19 mouse cellular contexts compared by ENCODE assay signal in genomic region chr8:66392900-66393299, GRCm38 (mm10).
DNase-seq lines count a peak whose midpoint lies in the region; ATAC-seq and TF ChIP-seq lines count a peak whose summit lies in the region.
"Had no signal": no experiment of that assay in that cellular context is flagged by ENCODE, and none has a peak within 500 bp of the region (broad histone marks: within the 10 kb centered on the region; RNA-seq: fewer than 3 reads in every experiment).

No protein-coding gene starts in this region.

- no peak overlapping the region for H3K27ac ChIP-seq in liver, adult 2 months (replicated peaks; ENCODE audit: insufficient read depth, low read depth, low read length)
- no peak overlapping the region for H3K27ac ChIP-seq in liver, embryonic 12.5 days
- H3K27ac ChIP-seq in macrophage, result 0 out of 2 replicates have a peak overlapping the region, but pooled peaks have one; percentile 0
- no peak overlapping the region for H3K27ac ChIP-seq in limb, embryonic 10.5 days
- H3K27ac ChIP-seq: embryonic facial prominence, embryonic 10.5 days; forebrain, embryonic 13.5 days; heart, embryonic 15.5 days; hindbrain, embryonic 15.5 days had no signal

- peak; percentile 10 for DNase-seq in liver, adult 2 months (ENCODE audit: extremely low read depth, low read depth, low spot score)
- peak; percentile 52 to 59 for DNase-seq in spleen, postnatal 36 days (ENCODE audit: low spot score in 2 of 2)
- no peak for DNase-seq in spleen, adult 12 weeks (ENCODE audit: low spot score)
- DNase-seq in limb, embryonic 10.5 days (ENCODE audit: low spot score), result no peak
- DNase-seq in layer of hippocampus, postnatal 10 days (ENCODE audit: low spot score in 2 of 2), result no peak
- DNase-seq: adrenal gland, adult 2 months; adrenal gland, postnatal 25 days; cerebellum, adult 18-20 months; cerebellum, adult 9-11 months; cerebellum, postnatal 36 days; forebrain, postnatal 0 days; gastrocnemius, postnatal 14 days had no signal

- no peaks in the 10 kb centered on the region for H3K9me3 ChIP-seq in liver, embryonic 12.5 days (replicated peaks)
- no peaks in the 10 kb centered on the region for H3K9me3 ChIP-seq in limb, embryonic 10.5 days (replicated peaks)
- H3K9me3 ChIP-seq: embryonic facial prominence, embryonic 10.5 days; forebrain, embryonic 13.5 days; heart, embryonic 15.5 days; hindbrain, embryonic 15.5 days had no signal

- no peak for ATAC-seq in liver, embryonic 12.5 days
- ATAC-seq: forebrain, embryonic 13.5 days; forebrain, postnatal 0 days had no signal

- no peak overlapping the region for H3K4me3 ChIP-seq in liver, adult 2 months (ENCODE audit: insufficient read depth, low read depth, low read length)
- H3K4me3 ChIP-seq in liver, embryonic 12.5 days, result no peak overlapping the region
- H3K4me3 ChIP-seq in macrophage (ENCODE audit: inconsistent target), result no peak overlapping the region
- H3K4me3 ChIP-seq in limb, embryonic 10.5 days, result no peak overlapping the region
- H3K4me3 ChIP-seq: embryonic facial prominence, embryonic 10.5 days; forebrain, embryonic 13.5 days; heart, embryonic 15.5 days; hindbrain, embryonic 15.5 days had no signal

- no peaks in the 10 kb centered on the region for H3K79me2 ChIP-seq in liver, adult 2 months (ENCODE audit: control insufficient read depth, insufficient read depth, low read length)
- peaks cover 97% of the 10 kb centered on the region; the same call in 1 of the 2 replicates for H3K79me2 ChIP-seq in macrophage (ENCODE audit: inconsistent target)

- H3K9ac ChIP-seq in liver, adult 2 months (ENCODE audit: low read depth, low read length), result no peak overlapping the region
- H3K9ac ChIP-seq in liver, embryonic 12.5 days, result no peak overlapping the region
- H3K9ac ChIP-seq: forebrain, embryonic 13.5 days; forebrain, postnatal 0 days; heart, embryonic 15.5 days; hindbrain, embryonic 15.5 days had no signal

- no peak overlapping the region for H3K4me2 ChIP-seq in liver, embryonic 12.5 days
- H3K4me2 ChIP-seq: forebrain, embryonic 13.5 days; heart, embryonic 11.5 days; heart, embryonic 15.5 days; hindbrain, embryonic 15.5 days had no signal

- no peak for TF ChIP-seq POLR2A in liver, adult 2 months (IDR thresholded peaks at IDR 0.05; ENCODE audit: extremely low read depth, insufficient read depth, low read length)

- no peaks in the 10 kb centered on the region for H3K4me1 ChIP-seq in liver, adult 2 months (ENCODE audit: control insufficient read depth, insufficient read depth, low read length)
- H3K4me1 ChIP-seq in liver, embryonic 12.5 days, result no peaks in the 10 kb centered on the region
- H3K4me1 ChIP-seq in limb, embryonic 10.5 days, result no peaks in the 10 kb centered on the region
- H3K4me1 ChIP-seq: embryonic facial prominence, embryonic 10.5 days; forebrain, embryonic 13.5 days; heart, embryonic 15.5 days; hindbrain, embryonic 15.5 days had no signal

- no peaks in the 10 kb centered on the region for H3K27me3 ChIP-seq in liver, adult 2 months (ENCODE audit: control insufficient read depth, insufficient read depth, low read length)
- no peaks in the 10 kb centered on the region for H3K27me3 ChIP-seq in liver, embryonic 12.5 days (replicated peaks)
- no peaks in the 10 kb centered on the region for H3K27me3 ChIP-seq in limb, embryonic 10.5 days (ENCODE audit: low read depth, poor library complexity, severe bottlenecking)
- H3K27me3 ChIP-seq: forebrain, embryonic 13.5 days; heart, embryonic 15.5 days; hindbrain, embryonic 15.5 days had no signal

- no peak for TF ChIP-seq CTCF in liver, adult 2 months (IDR thresholded peaks at IDR 0.05; ENCODE audit: low read depth, low read length)

- H3K36me3 ChIP-seq in liver, adult 2 months (ENCODE audit: control insufficient read depth, insufficient read depth, low read length), result no peaks in the 10 kb centered on the region
- H3K36me3 ChIP-seq in liver, embryonic 12.5 days, result no peaks in the 10 kb centered on the region
- peaks cover 27% of the 10 kb centered on the region; the same call in 1 of the 2 replicates for H3K36me3 ChIP-seq in macrophage (ENCODE audit: inconsistent target)
- H3K36me3 ChIP-seq in limb, embryonic 10.5 days, result no peaks in the 10 kb centered on the region
- H3K36me3 ChIP-seq: embryonic facial prominence, embryonic 10.5 days; heart, embryonic 15.5 days; hindbrain, embryonic 15.5 days had no signal

Comparison
In these comparisons a context has a peak if more than half of its experiments do, and no peak if none do; other contexts are left out.
1. DNase-seq: peak in liver, adult 2 months (single experiment) and spleen, postnatal 36 days (2 of 2); none in spleen, adult 12 weeks (single experiment), limb, embryonic 10.5 days (single experiment) and layer of hippocampus, postnatal 10 days (0 of 2).